Mouse (Mus musculus) MEL (cell line): ENCODE data around the gene Abcc4. TPM values are rescaled to one million over a fixed set of nuclear protein-coding genes. Genes with fewer than 3 reads are reported as not detected.

Experiments
- DNase-seq: peaks from one replicate; pipeline ENCODE4 v3.0.0; 2011; ENCODE audit warnings: low read depth, low spot score
- H3K27ac ChIP-seq: 2 replicates; pipeline ENCODE4 v1.5.1; 2012; ENCODE audit warnings: low read depth, mild to moderate bottlenecking, control low read depth, low read length, moderate library complexity; ENCODE audit not compliant: control insufficient read depth
- H3K27me3 ChIP-seq, 2 experiments: fragments of 150-350 bp in 1 of 2; sonication (generic) in 1 of 2; 2 replicates each; pipeline ENCODE4 v1.6.1; 2012; ENCODE audit warnings: low read length in 2 of 2, mild to moderate bottlenecking in 2 of 2, improper control_type of control experiment in 1 of 2, moderate library complexity in 1 of 2; ENCODE audit not compliant: insufficient read depth in 2 of 2, control insufficient read depth in 1 of 2
- H3K36me3 ChIP-seq, 2 experiments: 2 replicates each; pipeline ENCODE4 v1.6.1; 2012 to 2014; ENCODE audit warnings: low read length in 2 of 2, improper control_type of control experiment in 1 of 2, inconsistent platforms in 1 of 2, mild to moderate bottlenecking in 1 of 2; ENCODE audit not compliant: insufficient read depth in 2 of 2, control insufficient read depth in 1 of 2
- H3K4me1 ChIP-seq, 2 experiments: fragments of 150-350 bp in 1 of 2; sonication (generic) in 1 of 2; 2 replicates each; pipeline ENCODE4 v1.6.1; 2012; ENCODE audit warnings: low read length in 2 of 2, improper control_type of control experiment in 1 of 2, mild to moderate bottlenecking in 1 of 2; ENCODE audit not compliant: insufficient read depth in 2 of 2, control insufficient read depth in 1 of 2
- H3K4me3 ChIP-seq, 2 experiments: fragments of 150-350 bp in 1 of 2; sonication (generic) in 1 of 2; 2 replicates each; pipeline ENCODE4 v1.5.1; 2012; ENCODE audit warnings: low read depth in 2 of 2, low read length in 2 of 2, mild to moderate bottlenecking in 2 of 2, moderate library complexity in 2 of 2, control low read depth in 1 of 2, improper control_type of control experiment in 1 of 2; ENCODE audit not compliant: control insufficient read depth in 1 of 2, insufficient read depth in 1 of 2
- H3K79me2 ChIP-seq: 2 replicates; pipeline ENCODE4 v1.6.1; 2012; ENCODE audit warnings: mild to moderate bottlenecking, low read length, moderate library complexity; ENCODE audit not compliant: control insufficient read depth, poor library complexity, insufficient read depth
- H3K9ac ChIP-seq: 2 replicates; pipeline ENCODE4 v1.6.1; 2012; ENCODE audit warnings: low read depth, mild to moderate bottlenecking, control low read depth, low read length, moderate library complexity; ENCODE audit not compliant: control insufficient read depth, poor library complexity, severe bottlenecking
- H3K9me3 ChIP-seq: fragments of 150-350 bp; sonication (generic); replicated peaks from 2 replicates; pipeline ENCODE4 v1.6.1; 2012; ENCODE audit warnings: mild to moderate bottlenecking, low read length, improper control_type of control experiment, moderate library complexity; ENCODE audit not compliant: insufficient read depth
- ELF1 ChIP-seq: IDR thresholded peaks from 2 replicates; pipeline ENCODE4 v1.6.1; 2014; ENCODE audit warnings: low read depth, mild to moderate bottlenecking, inconsistent platforms, low read length, improper control_type of control experiment, moderate library complexity
- EP300 ChIP-seq, 2 experiments: IDR thresholded peaks; 2 replicates each; pipeline ENCODE4 v1.6.1; 2011; ENCODE audit warnings: improper control_type of control experiment in 2 of 2, low read length in 2 of 2, low read depth in 1 of 2, mild to moderate bottlenecking in 1 of 2
- ETS1 ChIP-seq: IDR thresholded peaks from 2 replicates; pipeline ENCODE4 v1.6.1; 2012; ENCODE audit warnings: low read depth, mild to moderate bottlenecking, inconsistent platforms, low read length, improper control_type of control experiment, moderate library complexity
- GATA1 ChIP-seq: IDR thresholded peaks from 2 replicates; pipeline ENCODE4 v1.6.1; 2011; ENCODE audit warnings: low read depth, low read length, improper control_type of control experiment
- KAT2A ChIP-seq: conservative IDR thresholded peaks from 2 replicates; pipeline ENCODE4 v1.6.1; 2012; ENCODE audit warnings: low read depth, low read length, improper control_type of control experiment, inconsistent platforms
- MAFK ChIP-seq: IDR thresholded peaks from 2 replicates; pipeline ENCODE4 v1.6.1; 2011; ENCODE audit warnings: low read depth, mild to moderate bottlenecking, low read length, improper control_type of control experiment, borderline replicate concordance
- MAX ChIP-seq: IDR thresholded peaks from 2 replicates; pipeline ENCODE4 v1.6.1; 2011; ENCODE audit warnings: low read length, improper control_type of control experiment
- MAZ ChIP-seq: IDR thresholded peaks from 2 replicates; pipeline ENCODE4 v1.6.1; 2012; ENCODE audit warnings: low read depth, mild to moderate bottlenecking, inconsistent platforms, low read length, improper control_type of control experiment
- NELFE ChIP-seq: IDR thresholded peaks from 2 replicates; pipeline ENCODE4 v1.6.1; 2011; ENCODE audit warnings: low read depth, low read length, improper control_type of control experiment
- NRF1 ChIP-seq: IDR thresholded peaks from 2 replicates; pipeline ENCODE4 v1.6.1; 2014; ENCODE audit warnings: low read depth, mild to moderate bottlenecking, inconsistent platforms, low read length, improper control_type of control experiment, moderate library complexity; ENCODE audit not compliant: poor library complexity, insufficient read depth, severe bottlenecking
- POLR2AphosphoS2 ChIP-seq: IDR thresholded peaks from 2 replicates; pipeline ENCODE4 v1.6.1; 2011; ENCODE audit warnings: low read length, improper control_type of control experiment
- POLR2AphosphoS5 ChIP-seq: IDR thresholded peaks from 2 replicates; pipeline ENCODE4 v1.6.1; 2012; ENCODE audit warnings: low read depth, borderline replicate concordance, mild to moderate bottlenecking, inconsistent platforms, low read length, moderate library complexity, mixed read lengths
- TBP ChIP-seq: IDR thresholded peaks from 2 replicates; pipeline ENCODE4 v1.8.0; 2011; ENCODE audit warnings: low read depth, low read length, improper control_type of control experiment
- TCF12 ChIP-seq: IDR thresholded peaks from 2 replicates; pipeline ENCODE4 v1.6.1; 2014; ENCODE audit warnings: low read depth, mild to moderate bottlenecking, inconsistent platforms, low read length, improper control_type of control experiment, moderate library complexity
- polyA plus RNA-seq, 2 experiments: library from polyadenylated mRNA; stranded (reverse) in 1 of 2; unstranded in 1 of 2; fragments of >175 nt in 1 of 2; fragments of >200 nt in 1 of 2; gene quantifications; 2 replicates each; pipeline versions ENCODE4 v1.2.1 to v1.2.4; 2012; ENCODE audit warnings: low replicate concordance in 2 of 2, low read depth in 1 of 2; ENCODE audit not compliant: insufficient read length in 2 of 2, insufficient read depth in 1 of 2, missing spikeins in 1 of 2
- total RNA-seq: library from RNA; depleted of rRNA; stranded (reverse); fragments of 300-350 nt; gene quantifications from 2 replicates; pipeline ENCODE4 v1.2.3, GENCODE M21; 2012

Gene Abcc4
- total and polyA plus RNA-seq, 3 experiments, result 7.1 to 8.4 TPM; not detected in 1

DNA sequence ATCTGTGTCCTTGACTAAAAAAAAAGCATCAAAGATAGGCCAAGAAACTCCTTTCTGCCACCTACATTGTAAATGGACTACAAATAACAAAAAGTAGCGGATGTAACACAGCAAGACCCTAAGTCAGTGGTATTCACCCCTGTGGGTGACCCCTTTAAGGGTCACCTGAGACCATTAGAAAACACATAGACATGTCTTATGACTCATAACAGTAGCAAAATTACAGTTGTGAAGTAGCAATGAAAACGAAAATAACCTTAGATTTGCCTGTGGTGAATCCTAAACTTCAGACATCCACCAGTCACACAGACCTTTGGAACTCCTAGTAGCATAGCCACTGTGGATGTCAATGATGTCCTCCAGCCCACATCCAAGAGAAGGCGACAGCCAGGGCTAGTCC is 107.3 kb downstream of the Abcc4 start:
- DNase-seq, result no peak
- Histone ChIP-seq H3K9me3 (no peaks in the 10 kb centered on the region), H3K4me3 (no peak overlapping the region), H3K27ac (no peak overlapping the region), H3K79me2 (no peaks in the 10 kb centered on the region), H3K4me1 (peaks cover 0 to 2% of the 10 kb centered on the region in 2 experiments; a peak in 2 of 4 replicates), H3K27me3 (no peaks in the 10 kb centered on the region), H3K36me3 (peaks cover 0 to 4% of the 10 kb centered on the region in 2 experiments; a peak in 2 of 4 replicates), H3K9ac (no peak overlapping the region)
- TF ChIP-seq POLR2AphosphoS5, result no peak
- no peak for TF ChIP-seq EP300 (IDR thresholded peaks at IDR 0.05; ENCODE audit: low read depth in 1 of 2, low read length in 2 of 2)
- no peak for TF ChIP-seq ELF1
- no peak for TF ChIP-seq GATA1
- TF ChIP-seq TBP, result no peak
- TF ChIP-seq MAX, result no peak
- TF ChIP-seq NELFE, result no peak
- no peak for TF ChIP-seq KAT2A

GRCm38 (mm10) chr14:118594463-118594862 is 111.6 kb downstream of the Abcc4 start:
- 0 out of 2 replicates have a peak overlapping the region, but pooled peaks have one; percentile 30 for H3K9ac ChIP-seq
- peak; percentile 74 for DNase-seq
- no peaks in the 10 kb centered on the region for H3K27me3 ChIP-seq
- H3K79me2 ChIP-seq, result no peaks in the 10 kb centered on the region
- H3K27ac ChIP-seq, result peak overlapping the region; percentile 47; the same call in 1 of the 2 replicates
- no peaks in the 10 kb centered on the region for H3K9me3 ChIP-seq
- H3K4me3 ChIP-seq, result no peak overlapping the region
- TF ChIP-seq GATA1 (peak; percentile 31; the same call in 1 of the 2 replicates), NRF1 (no peak), MAZ (no peak), POLR2AphosphoS2 (no peak), TCF12 (0 out of 2 replicates have a peak, but pooled peaks have one; percentile 15), ETS1 (peak; percentile 30; the same call in 1 of the 2 replicates), MAFK (no peak)
- H3K4me1 ChIP-seq, result peaks cover 0 to 2% of the 10 kb centered on the region in 2 experiments; a peak in 2 of 4 replicates
- peaks cover 0 to 4% of the 10 kb centered on the region in 2 experiments; a peak in 2 of 4 replicates for H3K36me3 ChIP-seq
